Mouse (Mus musculus): ENCODE results near the gene Neu1.
"Not testable (repeated sequence)": the region's sequence is repeated elsewhere in the genome, so short reads cannot be mapped to it uniquely, and the experiment has no call there.

Gene Neu1

DNA sequence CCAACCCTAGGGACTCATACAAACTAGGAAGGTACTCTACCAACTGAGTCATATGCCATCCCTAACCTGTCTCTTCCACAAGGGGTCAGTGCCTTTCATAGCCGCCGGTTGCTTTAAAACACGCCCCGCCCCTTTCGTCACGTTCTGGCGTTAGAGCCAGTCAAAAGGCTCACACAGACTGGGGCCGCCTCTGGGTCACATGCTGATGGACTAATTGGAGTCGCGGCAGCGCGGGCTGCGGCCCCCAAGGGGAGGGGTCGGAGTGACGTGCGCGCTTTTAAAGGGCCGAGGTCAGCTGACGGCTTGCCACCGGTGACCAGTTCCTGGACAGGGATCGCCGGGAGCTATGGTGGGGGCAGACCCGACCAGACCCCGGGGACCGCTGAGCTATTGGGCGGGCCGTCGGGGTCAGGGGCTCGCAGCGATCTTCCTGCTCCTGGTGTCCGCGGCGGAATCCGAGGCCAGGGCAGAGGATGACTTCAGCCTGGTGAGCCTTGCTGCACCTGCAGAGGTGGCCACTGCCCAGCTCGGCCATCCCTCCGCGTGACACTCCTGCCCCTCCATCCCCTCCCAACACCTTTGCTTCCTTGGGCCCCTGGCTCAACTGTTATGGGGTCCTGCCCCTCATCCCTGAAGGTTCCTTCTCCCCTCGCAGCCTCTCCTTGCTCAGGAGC lies at the start of gene Neu1:
Gene Neu1 (plus strand): TSS at position 193 of the 674 bp plus-strand sequence.
- peak; percentile 96 for DNase-seq (ENCODE audit: low spot score)

DNA sequence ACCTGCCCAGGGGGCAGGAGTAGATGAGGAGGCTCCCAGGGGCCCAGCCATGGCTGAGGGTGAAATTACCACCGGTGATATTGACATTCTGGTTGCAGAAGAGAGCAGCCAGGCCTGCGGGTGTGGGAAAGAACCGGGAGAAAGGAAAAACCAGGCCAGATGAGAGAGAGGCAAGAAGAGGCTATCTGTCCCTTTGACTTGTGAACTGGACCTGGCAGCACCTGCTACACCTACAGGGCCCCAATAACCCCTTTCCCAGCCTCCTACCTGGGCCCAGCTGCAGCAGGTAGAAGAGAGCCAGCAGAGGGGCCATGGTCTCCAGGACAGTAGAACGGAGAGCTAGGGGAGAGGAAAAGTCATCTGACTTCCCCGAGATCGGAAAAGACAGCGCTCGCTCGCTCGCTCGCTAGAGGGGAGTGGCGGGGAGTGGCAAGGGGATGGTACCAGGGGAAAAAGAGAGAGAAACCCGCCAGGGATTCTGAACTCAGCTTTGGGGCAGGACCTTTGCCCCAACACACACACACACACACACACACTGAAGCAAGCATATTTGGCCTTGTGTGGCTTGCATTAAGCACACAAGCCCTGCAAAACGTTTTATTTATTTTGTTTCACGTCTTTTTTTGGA lies 49.3 kb upstream of the Neu1 start, which contains the start of gene Gm20547:
Gene Gm20547 (minus strand): TSS at position 360 of the 628 bp plus-strand sequence.
- DNase-seq (ENCODE audit: low spot score) = no peak

DNA sequence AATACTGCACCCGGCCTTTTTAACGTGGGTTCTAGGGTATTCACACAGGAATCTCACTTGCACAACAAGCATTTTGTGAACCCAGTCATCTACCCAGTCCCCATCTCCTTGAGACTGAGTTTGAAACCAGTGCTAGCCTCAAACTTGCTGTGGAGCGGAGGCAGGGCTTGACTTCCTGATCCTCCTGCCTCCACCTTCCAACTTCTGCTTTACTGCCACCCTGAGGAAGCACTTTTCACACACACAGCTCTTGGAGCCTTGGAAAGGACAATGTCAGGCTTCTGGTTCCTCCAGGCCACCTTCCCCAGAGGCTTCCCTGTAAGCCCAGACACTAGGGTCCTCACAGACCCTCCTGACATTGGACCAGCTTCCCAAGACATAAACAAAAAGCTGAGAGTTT lies 47.7 kb upstream of the Neu1 start:
- no peak for DNase-seq (ENCODE audit: low spot score)

DNA sequence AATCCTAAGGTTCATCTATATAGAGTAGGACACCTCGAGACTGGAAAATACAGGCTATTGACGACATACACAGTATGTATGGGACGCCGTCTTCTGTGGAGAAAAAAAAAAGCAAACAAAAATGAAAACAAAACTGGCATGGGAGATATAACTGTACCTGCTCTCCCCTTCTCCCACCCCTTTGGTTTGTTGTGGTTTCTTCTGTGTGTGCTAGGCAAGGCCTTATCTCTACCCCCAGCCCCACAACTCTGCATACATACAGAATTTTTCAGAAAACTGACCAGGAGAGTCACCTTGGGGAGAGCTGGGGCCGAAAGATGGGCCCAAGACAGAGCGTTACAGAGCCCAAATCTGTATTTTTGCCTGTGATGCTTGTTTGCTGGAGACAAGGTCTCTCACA lies 46.3 kb upstream of the Neu1 start:
- DNase-seq (ENCODE audit: low spot score) = no peak

DNA sequence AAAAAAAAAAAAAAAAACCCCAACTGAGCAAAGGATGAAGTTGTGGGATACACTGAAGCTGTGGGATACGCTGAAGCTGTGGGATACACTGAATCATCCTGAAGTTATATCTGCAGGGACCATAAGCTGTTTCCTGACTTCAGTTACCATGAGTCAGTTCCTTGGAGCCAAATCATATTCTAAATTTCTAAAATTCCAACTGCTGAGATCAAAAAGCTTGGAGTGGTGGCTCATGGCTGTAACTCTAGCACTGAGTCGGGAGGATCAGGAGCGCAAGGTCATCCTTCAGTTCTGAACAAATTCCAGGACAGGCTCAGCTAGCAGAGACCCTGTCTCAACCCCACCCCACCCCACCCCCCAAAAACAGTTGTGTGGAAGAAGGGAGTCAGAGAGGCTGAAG lies 45.4 kb upstream of the Neu1 start:
- DNase-seq (ENCODE audit: low spot score) = no peak

DNA sequence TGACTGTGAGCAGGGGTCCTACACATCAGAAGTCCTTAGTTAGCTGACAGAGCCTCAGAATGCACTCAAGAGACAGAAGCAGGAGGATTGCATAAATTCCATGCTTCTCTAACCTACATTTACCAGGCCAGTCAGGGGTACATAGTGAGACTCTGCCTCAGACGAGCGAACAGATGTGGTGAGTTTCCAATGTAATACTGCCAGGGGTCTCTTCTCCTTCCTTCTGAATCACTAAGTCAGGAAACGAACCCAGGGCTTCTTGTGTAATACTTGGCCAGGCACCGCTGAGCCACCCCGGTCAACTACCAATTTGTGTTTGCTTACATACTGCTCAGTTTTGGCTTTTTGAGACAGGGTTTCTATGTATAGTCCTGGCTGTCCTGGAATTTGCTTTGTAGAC lies 43.1 kb upstream of the Neu1 start:
- DNase-seq (ENCODE audit: low spot score) = no peak

DNA sequence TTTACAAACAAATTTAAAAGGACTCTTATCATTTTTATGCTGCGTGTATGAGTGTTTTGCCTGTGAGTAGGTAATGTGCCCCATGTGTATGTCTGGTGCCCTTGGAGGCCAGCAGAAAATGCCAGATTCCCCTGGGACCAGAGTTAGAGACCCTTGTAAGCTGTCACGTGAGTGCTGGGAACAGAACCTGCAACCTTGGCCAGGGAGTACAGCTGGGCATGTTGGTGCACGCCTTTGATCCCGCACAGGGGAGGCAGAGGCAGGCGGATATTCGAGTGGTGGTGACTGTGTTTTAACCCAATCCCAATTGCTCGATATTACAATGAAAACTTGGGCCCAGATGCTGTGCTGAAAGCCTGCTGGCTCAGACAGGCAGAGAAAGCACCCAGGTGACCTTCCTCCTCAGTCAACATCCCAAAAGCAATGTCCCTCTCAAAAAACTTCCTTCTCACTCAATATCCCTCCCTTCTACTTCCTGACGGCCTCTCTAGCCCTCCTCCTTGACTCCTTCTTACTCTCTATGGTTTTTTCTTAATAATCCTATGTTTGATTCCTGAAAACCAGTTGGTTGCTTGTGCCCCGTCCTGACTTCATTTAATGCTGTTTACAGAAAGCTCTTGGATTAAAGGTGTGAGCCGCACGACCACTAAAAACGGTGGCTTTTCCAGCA lies 40.8 kb upstream of the Neu1 start:
- no peak for DNase-seq (ENCODE audit: low spot score)

DNA sequence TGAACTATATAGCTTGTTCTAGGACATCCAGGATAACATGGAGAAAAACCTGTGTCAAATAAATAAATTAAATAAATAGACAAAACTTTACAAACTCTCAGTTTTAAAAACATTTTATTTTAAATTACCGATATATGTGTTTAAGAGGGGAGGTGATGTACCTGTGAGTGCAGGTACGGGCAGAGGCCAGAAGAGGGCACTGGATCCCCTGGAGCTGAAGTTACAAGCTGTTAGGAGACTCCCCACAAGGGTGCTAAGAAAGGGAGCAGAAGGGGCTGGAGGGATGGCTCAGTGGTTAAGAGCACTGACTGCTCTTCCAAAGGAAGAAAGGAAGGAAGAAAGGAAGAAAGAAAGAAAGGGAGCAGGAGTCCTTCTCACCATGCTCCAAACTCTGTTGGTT lies 39.7 kb upstream of the Neu1 start:
- DNase-seq (ENCODE audit: low spot score) = no peak

DNA sequence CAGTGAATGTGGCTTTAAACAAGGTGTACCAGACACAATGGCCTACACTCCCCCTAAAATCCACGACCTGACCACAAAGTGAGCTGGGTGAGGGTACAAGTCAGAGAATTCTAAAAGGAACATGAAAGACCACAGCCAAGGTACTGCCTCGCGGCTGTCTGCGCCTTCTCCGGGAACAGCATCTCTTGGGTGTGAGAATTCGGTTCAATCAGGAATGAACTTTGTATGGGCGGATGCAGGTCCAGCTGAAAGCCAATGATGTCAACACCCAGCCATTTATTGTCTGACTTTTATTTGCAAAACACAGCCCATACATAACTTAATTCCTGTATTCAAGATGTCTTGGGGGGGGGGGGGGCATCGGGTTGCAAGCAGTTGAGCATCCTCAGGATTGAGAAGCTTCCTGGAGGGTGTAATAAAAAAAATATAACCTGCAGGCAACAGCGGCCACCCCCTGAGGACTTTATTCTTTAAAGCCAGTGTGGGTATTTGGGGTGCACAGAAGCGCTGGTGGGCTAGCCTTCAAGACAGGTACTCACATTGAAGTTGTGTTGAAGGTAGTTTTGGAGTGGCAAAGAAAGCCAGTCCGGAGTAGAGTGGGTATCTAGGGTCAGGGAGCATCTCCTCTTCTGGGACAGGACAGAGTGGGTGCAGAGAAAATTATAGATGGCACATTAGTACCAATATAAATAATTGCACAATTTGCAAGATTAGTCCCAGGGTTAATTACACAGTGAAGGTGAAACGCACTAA lies 37.8 kb upstream of the Neu1 start:
- no peak for DNase-seq (ENCODE audit: low spot score)

DNA sequence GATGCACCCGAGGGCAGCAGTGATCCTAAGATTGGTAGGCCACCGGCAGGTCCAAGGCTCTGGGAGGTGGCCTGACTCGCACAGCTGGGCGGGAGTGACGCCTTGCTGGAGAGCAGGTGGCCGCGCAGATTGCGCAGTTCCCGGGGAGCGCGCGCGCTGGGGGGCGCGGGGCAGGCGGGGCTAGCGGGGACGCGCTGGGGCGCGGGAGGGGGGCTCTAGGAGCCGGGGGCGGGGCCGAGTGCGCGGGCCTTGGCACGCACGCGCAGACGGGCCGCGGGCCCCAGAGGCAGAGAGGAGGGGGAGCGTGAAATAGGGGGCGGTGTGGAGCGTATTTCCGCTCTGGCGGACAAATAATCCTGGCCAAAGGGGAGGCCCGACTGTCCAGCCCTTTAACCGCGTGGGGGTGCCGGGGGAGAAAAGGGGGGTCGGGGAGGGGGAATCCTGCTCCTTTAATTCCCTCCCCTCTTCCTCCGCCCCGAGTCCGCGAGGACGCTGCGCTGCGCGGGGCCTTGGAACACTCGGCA lies 36.9 kb upstream of the Neu1 start:
- DNase-seq (ENCODE audit: low spot score) = peak; percentile 79

DNA sequence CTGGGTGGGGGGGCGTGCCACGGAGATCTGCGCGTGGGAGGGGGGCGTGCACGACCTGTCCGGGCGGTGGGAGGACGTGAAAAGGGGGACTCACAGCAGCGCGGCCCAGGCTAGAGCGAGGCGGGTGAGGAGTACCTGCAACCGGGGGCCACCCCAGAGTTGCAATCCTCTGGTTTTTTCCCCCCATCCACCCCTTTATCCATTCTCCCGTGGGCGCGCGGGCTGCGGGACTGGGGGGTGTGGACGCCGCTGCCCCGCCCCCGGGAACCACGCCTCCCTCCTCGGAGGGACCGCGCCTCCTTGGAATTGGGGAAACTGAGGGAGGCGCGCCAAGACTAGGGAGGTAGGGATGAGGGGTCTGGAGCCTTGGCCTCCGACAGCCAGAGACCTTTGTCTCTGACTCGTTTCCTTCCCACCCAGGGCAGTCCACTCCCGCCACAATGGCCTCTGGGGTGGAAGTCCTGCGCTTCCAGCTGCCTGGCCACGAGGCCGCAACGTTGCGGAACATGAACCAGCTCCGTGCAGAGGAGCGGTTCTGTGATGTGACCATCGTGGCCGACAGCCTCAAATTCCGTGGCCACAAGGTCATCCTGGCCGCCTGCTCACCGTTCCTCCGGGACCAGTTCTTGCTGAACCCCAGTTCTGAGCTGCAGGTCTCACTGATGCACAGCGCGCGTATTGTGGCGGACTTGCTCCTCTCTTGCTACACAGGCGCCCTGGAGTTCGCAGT lies 36.1 kb upstream of the Neu1 start:
- DNase-seq (ENCODE audit: low spot score) = no peak

DNA sequence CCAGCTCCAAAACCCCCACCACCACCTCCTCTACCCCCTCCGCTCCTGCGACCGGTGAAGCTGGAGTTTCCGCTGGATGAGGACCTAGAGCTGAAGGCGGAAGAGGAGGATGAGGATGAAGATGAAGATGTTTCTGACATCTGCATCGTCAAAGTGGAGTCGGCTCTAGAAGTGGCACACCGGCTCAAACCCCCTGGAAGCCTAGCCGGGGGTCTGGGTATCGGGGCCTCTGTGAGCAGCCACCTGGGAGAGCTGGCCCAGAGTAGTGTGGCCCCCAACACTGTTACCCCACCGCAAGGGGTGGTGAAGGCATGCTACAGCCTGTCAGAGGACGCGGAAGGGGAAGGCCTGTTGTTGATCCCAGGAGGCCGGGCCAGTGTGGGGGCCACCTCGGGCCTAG lies 35.3 kb upstream of the Neu1 start:
- DNase-seq (ENCODE audit: low spot score) = no peak

DNA sequence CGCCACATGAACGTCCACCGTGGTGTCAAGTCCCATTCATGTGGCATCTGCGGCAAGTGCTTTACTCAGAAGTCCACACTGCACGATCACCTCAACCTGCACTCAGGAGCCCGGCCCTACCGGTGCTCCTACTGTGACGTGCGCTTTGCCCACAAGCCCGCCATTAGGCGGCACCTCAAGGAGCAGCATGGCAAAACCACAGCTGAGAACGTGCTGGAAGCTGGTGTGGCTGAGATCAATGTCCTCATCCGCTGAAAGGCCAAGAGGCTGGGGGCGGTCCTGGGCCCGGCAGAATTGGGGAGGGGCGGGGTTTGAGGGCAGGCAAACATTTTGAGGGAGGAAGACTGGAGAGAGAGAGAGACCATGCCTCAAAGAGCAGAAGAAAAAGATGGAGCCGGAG lies 34.7 kb upstream of the Neu1 start:
- peak; percentile 84 for DNase-seq (ENCODE audit: low spot score)

DNA sequence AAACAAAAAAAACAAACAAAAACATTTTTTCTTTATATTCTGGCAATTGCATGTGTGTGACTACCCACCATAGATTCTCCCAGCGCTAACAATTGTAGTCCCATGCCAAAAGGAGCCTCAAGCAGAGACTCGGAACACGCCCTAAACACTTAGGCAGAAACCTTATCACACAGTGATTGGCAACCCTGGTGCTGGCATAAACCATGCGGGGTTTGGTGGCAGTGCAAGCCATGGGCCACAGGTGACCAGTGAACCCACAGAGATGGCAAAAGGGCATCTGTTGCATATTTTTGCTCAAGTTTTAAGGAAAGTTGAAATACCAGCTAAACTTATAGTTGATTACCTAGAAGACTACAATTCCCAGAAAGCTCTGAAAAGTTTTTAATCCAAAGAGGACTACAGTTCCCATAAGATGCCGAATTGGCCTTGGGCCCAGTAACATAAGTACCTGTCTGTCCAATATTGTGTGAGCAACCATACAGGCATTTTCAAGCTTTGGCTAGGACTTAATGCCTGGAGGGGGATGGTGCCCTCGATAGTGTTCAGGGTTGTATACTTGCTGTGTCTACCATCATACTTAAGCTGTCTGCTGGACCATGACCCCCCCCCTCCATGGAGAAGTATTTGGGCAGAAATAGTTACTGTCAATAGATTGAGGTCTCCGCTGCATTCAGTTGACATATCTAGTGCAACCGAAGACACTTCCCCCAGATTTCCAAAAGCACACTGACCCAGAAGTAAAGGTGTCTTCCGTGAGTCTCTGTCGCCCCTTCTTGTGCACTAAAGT lies 33.5 kb upstream of the Neu1 start:
- no peak for DNase-seq (ENCODE audit: low spot score)

DNA sequence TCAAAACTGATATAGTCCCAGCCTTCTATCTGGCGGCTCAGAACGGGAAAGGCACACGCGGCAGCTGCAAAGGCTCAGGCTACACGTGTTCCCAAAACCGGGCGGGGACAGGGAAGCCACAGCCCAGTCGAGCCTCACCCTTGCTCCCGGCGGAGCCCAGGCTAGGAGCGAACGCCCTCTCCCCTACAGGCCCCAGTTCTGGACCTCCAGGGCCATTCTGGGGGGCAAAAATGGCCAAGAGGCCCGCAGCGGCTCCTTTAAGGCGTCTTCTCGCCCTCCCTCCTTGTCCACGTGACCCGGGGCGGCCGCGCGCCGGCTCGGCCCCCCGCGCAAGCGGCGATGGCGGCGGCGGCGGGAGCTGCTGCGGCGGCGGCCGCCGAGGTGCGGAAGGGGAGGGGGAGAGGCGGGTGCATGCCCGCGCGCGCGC lies 32.9 kb upstream of the Neu1 start, which contains the start of the genes C2 and Ehmt2:
Gene C2 (minus strand): TSS at position 106 of the 427 bp plus-strand sequence.
Gene Ehmt2 (plus strand): TSS at position 310 of the 427 bp plus-strand sequence.
- peak; percentile 60 for DNase-seq (ENCODE audit: low spot score)

DNA sequence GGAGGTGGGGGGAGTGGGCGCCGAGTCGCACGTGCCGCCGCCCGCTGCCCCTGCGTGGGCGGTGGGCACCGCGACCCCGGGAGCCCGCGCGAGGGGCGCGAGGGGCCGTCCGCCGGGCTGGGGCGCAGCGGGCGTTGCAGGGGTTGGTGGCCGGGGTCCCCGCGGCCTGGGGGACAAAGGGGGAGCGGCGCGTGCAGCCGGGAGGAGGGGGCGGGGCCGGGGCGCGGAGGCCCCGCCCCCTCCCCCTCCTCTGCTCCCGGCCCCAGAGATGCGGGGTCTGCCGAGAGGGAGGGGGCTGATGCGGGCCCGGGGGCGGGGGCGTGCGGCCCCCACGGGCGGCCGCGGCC lies 32.4 kb upstream of the Neu1 start:
- DNase-seq (ENCODE audit: low spot score) = no peak

DNA sequence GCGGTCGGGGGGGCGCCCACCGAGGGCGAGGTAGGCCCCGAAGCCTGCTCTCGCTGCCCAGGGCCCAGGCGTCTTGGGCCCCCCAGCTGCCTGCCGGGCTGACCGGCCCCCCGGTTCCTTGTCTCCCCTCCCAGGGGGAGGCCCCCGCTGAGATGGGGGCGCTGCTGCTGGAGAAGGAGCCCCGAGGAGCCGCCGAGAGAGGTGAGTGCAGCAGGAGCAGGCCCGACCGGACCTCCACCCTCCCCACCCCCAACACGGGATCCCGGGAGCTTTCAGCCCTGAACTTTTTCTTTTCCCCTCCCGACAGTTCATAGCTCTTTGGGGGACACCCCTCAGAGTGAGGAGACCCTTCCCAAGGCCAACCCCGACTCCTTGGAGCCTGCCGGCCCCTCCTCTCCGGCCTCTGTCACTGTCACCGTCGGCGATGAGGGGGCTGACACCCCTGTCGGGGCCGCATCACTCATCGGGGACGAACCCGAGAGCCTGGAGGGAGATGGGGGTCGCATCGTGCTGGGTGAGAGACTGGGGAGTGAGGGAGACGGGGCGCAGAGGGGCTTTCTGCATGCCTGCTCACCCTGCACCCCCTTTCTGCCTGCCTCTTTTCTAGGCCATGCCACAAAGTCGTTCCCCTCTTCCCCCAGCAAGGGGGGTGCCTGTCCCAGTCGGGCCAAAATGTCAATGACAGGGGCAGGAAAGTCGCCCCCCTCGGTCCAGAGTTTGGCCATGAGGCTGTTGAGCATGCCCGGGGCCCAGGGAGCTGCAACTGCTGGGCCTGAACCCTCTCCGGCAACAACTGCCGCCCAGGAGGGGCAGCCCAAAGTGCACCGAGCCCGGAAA lies 31.8 kb upstream of the Neu1 start:
- peak; percentile 34 for DNase-seq (ENCODE audit: low spot score)

DNA sequence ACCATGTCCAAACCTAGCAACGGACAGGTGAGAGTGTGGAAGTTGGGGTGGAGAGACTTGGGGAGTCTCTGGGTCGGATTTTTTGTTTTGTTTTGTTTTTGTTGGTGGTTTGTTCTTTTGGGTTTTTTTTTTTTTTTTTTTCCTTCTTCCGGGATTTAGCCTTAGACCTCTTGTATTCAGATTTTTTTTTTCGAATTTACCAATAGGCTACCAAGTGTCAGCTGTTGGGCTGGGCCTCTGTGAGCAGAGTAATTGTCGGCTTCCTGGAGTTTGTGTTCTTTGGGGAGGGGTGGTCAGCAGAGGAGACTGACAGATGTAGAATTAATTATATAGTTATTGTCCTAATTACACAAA lies 31.2 kb upstream of the Neu1 start:
- DNase-seq (ENCODE audit: low spot score) = no peak

DNA sequence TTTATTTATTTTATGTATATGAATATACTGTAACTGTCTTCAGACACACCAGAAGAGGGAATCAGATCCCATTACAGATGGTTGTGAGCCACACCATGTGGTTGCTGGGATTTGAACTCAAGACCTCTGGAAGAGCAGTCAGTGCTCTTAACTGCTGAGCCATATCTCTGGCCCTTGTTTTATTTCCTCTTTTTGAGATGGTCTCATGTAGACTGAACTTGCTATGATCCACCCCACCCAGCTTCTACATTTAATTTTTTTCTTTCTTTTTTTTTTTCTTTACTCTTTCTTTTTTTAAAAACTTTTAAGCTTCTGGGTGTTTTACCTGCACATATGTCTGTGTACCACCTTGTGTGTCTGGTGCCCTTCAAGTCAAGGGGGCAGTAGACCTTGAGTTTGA lies 30.2 kb upstream of the Neu1 start:
- DNase-seq (ENCODE audit: low spot score) = not testable (repeated sequence)

DNA sequence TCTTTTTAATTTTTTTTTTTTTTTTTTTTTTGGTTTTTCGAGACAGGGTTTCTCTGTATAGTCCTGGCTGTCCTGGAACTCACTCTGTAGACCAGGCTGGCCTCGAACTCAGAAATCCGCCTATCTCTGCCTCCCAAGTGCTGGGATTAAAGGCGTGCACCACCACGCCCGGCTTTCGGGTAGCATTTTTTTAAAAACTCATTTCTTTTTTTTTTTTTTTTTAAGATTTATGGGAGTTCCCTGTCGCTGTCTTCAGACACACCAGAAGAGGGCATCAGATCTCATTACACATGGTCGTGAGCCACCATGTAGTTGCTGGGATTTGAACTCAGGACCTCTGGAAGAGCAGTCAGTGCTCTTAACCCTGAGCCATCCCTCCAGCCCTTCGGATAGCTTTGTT lies 29.1 kb upstream of the Neu1 start:
- DNase-seq (ENCODE audit: low spot score) = not testable (repeated sequence)

Data from T-cell, adult 2 months (primary cell).